Mouse (Mus musculus): ENCODE results near the gene Iqgap2. TPM values are rescaled to one million over a fixed set of nuclear protein-coding genes. Genes with fewer than 3 reads are reported as not detected.

Iqgap2 gene
- polyA plus RNA-seq, 1 experiment, result 8.9 TPM

DNA sequence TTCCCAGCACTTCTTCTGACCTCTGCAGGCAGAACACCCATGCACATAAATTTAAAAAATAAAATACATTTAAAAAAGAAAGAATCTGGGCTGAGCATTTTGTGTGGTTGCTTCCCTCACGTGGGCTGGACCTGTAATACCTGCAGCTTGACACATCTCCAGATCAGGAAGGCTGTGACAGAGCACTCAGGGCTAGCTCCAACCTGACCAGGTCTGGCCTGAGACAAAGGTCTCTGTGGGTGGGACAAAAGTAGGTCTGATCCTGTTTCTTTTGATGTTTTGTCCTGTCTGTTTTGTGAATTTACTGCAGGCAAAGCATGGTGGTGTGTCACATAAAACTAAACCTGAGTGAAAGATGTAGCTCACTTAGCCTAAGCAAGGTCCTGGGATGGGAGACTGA lies 309.9 kb downstream of the Iqgap2 start:
- Histone ChIP-seq H3K4me1 (ENCODE audit: control insufficient read depth, insufficient read depth, low read length) (no peaks in the 10 kb centered on the region), H3K27ac (ENCODE audit: insufficient read depth, low read length) (no peak overlapping the region), H3K4me3 (ENCODE audit: insufficient read depth, low read length) (no peak overlapping the region)
- TF ChIP-seq POLR2A (IDR thresholded peaks at IDR 0.05; ENCODE audit: extremely low read depth, insufficient read depth, low read length) (no peak), CTCF (IDR thresholded peaks at IDR 0.05; ENCODE audit: extremely low read depth, insufficient read depth, low read length) (no peak)

GRCm38 (mm10) chr13:95578016-95578697 lies 313.6 kb downstream of the Iqgap2 start:
- H3K4me1 ChIP-seq (ENCODE audit: control insufficient read depth, insufficient read depth, low read length), result no peaks in the 10 kb centered on the region
- no peak overlapping the region for H3K27ac ChIP-seq (ENCODE audit: insufficient read depth, low read length)
- TF ChIP-seq POLR2A (IDR thresholded peaks at IDR 0.05; ENCODE audit: extremely low read depth, insufficient read depth, low read length), result no peak
- no peak for TF ChIP-seq CTCF (IDR thresholded peaks at IDR 0.05; ENCODE audit: extremely low read depth, insufficient read depth, low read length)

More at GRCm38 (mm10) chr13:95578016-95578697, 313.6 kb downstream of the Iqgap2 start:
- H3K4me3 ChIP-seq (ENCODE audit: insufficient read depth, low read length), result no peak overlapping the region

Other genes starting within 250 kb of the Iqgap2 start
- 0.92 and 1.1 TPM in 2 replicates for gene F2rl2, start 195.1 kb downstream of the Iqgap2 start, polyA plus RNA-seq (2012; rRNA removed)
- 1.8 and 2.0 TPM in 2 replicates for gene Gm20075, start 189.5 kb upstream of the Iqgap2 start, polyA plus RNA-seq (2012; rRNA removed)
- gene Gm17190, start 190.1 kb upstream of the Iqgap2 start, polyA plus RNA-seq (2012; rRNA removed), result not detected in 2 replicates
- gene Sv2c, start 240.7 kb upstream of the Iqgap2 start, polyA plus RNA-seq (2012; rRNA removed), result 7.4 and 12.0 TPM in 2 replicates

Data from cortical plate, adult 2 months (tissue).